Mouse (Mus musculus): ENCODE results near the gene Pcnp. TPM values are rescaled to one million over a fixed set of nuclear protein-coding genes. Genes with fewer than 3 reads are reported as not detected.

The Pcnp gene
- polyA plus RNA-seq, 1 experiment from 2014 or later: 64.2 TPM

- H3K36me3 ChIP-seq (replicated peaks; ENCODE audit: insufficient read depth, low read length): peaks cover 38% of the 10 kb centered on the region
- ATAC-seq (no peak), DNase-seq (no peak)
- H3K4me3 ChIP-seq (ENCODE audit: low read depth, low read length): no peak overlapping the region
- H3K27ac ChIP-seq (ENCODE audit: low read depth): no peak overlapping the region
- H3K4me2 ChIP-seq (ENCODE audit: low read depth, low read length): no peak overlapping the region
- H3K27me3 ChIP-seq (ENCODE audit: insufficient read depth, low read length): no peaks in the 10 kb centered on the region
- no peaks in the 10 kb centered on the region for H3K9me3 ChIP-seq (ENCODE audit: low read length)
- TF ChIP-seq EP300 (IDR thresholded peaks at IDR 0.05; ENCODE audit: low read depth): no peak
- 0 out of 2 replicates have a peak, but pooled peaks have one; percentile 6 for TF ChIP-seq CTCF (IDR thresholded peaks at IDR 0.05; ENCODE audit: low read depth)
- peaks cover 24% of the 10 kb centered on the region for H3K4me1 ChIP-seq (ENCODE audit: insufficient read depth)
- 72% methylated on average over 6 of the region's 6 CpGs for WGBS (ENCODE audit: insufficient replicate concordance)
- no peak overlapping the region for H3K9ac ChIP-seq (replicated peaks)
These were observed 57.6 kb downstream of the Pcnp start for GRCm38 (mm10) chr16:55971735-55972615.

GRCm38 (mm10) chr16:55970416-55970815 lies 59.1 kb downstream of the Pcnp start:
- H3K4me3 ChIP-seq (ENCODE audit: low read depth, low read length): no peak overlapping the region
- 86% methylated on average over 5 of the region's 5 CpGs for WGBS (ENCODE audit: insufficient replicate concordance)
- H3K36me3 ChIP-seq (replicated peaks; ENCODE audit: insufficient read depth, low read length): peaks cover 38% of the 10 kb centered on the region
- DNase-seq: no peak
- no peak overlapping the region for H3K9ac ChIP-seq (replicated peaks)
- H3K4me1 ChIP-seq (ENCODE audit: insufficient read depth): peaks cover 15% of the 10 kb centered on the region
- H3K9me3 ChIP-seq (ENCODE audit: low read length): no peaks in the 10 kb centered on the region
- no peak overlapping the region for H3K27ac ChIP-seq (ENCODE audit: low read depth)
- ATAC-seq: no peak
- H3K27me3 ChIP-seq (ENCODE audit: insufficient read depth, low read length): no peaks in the 10 kb centered on the region
- no peak for TF ChIP-seq CTCF (IDR thresholded peaks at IDR 0.05; ENCODE audit: low read depth)
- TF ChIP-seq EP300 (IDR thresholded peaks at IDR 0.05; ENCODE audit: low read depth): no peak
- H3K4me2 ChIP-seq (ENCODE audit: low read depth, low read length): no peak overlapping the region

- no peak overlapping the region for H3K4me2 ChIP-seq (ENCODE audit: low read depth, low read length)
- H3K4me3 ChIP-seq (ENCODE audit: low read depth, low read length): no peak overlapping the region
- H3K4me1 ChIP-seq (ENCODE audit: insufficient read depth): peaks cover 11% of the 10 kb centered on the region
- no peak for ATAC-seq
- H3K9me3 ChIP-seq (ENCODE audit: low read length): no peaks in the 10 kb centered on the region
- 81% methylated on average over 3 of the region's 3 CpGs for WGBS (ENCODE audit: insufficient replicate concordance)
- H3K36me3 ChIP-seq (replicated peaks; ENCODE audit: insufficient read depth, low read length): peaks cover 38% of the 10 kb centered on the region
- H3K27ac ChIP-seq (ENCODE audit: low read depth): no peak overlapping the region
- no peak overlapping the region for H3K9ac ChIP-seq (replicated peaks)
- DNase-seq: peak; percentile 57
- no peaks in the 10 kb centered on the region for H3K27me3 ChIP-seq (ENCODE audit: insufficient read depth, low read length)
- TF ChIP-seq CTCF (IDR thresholded peaks at IDR 0.05; ENCODE audit: low read depth) (peak; percentile 71), EP300 (IDR thresholded peaks at IDR 0.05; ENCODE audit: low read depth) (no peak)
These were observed 60.4 kb downstream of the Pcnp start for GRCm38 (mm10) chr16:55969147-55969546.

GRCm38 (mm10) chr16:55967221-55967620 lies 62.3 kb downstream of the Pcnp start:
- WGBS (ENCODE audit: insufficient replicate concordance): 15% methylated on average over 1 of the region's 1 CpGs
- Histone ChIP-seq H3K27me3 (ENCODE audit: insufficient read depth, low read length) (no peaks in the 10 kb centered on the region), H3K4me3 (ENCODE audit: low read depth, low read length) (peak overlapping the region; percentile 62), H3K4me2 (ENCODE audit: low read depth, low read length) (peak overlapping the region; percentile 84), H3K4me1 (ENCODE audit: insufficient read depth) (peaks cover 4% of the 10 kb centered on the region), H3K9me3 (ENCODE audit: low read length) (no peaks in the 10 kb centered on the region), H3K27ac (ENCODE audit: low read depth) (peak overlapping the region; percentile 79), H3K9ac (replicated peaks) (peak overlapping the region; percentile 69), H3K36me3 (replicated peaks; ENCODE audit: insufficient read depth, low read length) (peaks cover 36% of the 10 kb centered on the region)
- DNase-seq (no peak), ATAC-seq (no peak)
- TF ChIP-seq CTCF (IDR thresholded peaks at IDR 0.05; ENCODE audit: low read depth) (no peak), EP300 (IDR thresholded peaks at IDR 0.05; ENCODE audit: low read depth) (no peak)

GRCm38 (mm10) chr16:55966212-55966871 lies 63.2 kb downstream of the Pcnp start, which contains the start of gene Rpl24:
TSS of gene Rpl24 (plus strand) at chr16:55966275.
- H3K4me2 ChIP-seq (ENCODE audit: low read depth, low read length): peak within 1 kb of the TSS; percentile 84
- peak within 1 kb of the TSS; percentile 69 for H3K9ac ChIP-seq (replicated peaks)
- peaks cover 4% of the 10 kb centered on the region for H3K4me1 ChIP-seq (ENCODE audit: insufficient read depth)
- peaks cover 27% of the 10 kb centered on the region for H3K36me3 ChIP-seq (replicated peaks; ENCODE audit: insufficient read depth, low read length)
- H3K27me3 ChIP-seq (ENCODE audit: insufficient read depth, low read length): no peaks in the 10 kb centered on the region
- peak within 1 kb of the TSS; percentile 62 for H3K4me3 ChIP-seq (ENCODE audit: low read depth, low read length)
- under 1% methylated on average over 42 of the region's 42 CpGs for WGBS (ENCODE audit: insufficient replicate concordance)
- H3K9me3 ChIP-seq (ENCODE audit: low read length): no peaks in the 10 kb centered on the region
- TF ChIP-seq CTCF (IDR thresholded peaks at IDR 0.05; ENCODE audit: low read depth): no peak
- TF ChIP-seq EP300 (IDR thresholded peaks at IDR 0.05; ENCODE audit: low read depth): no peak; the same call in 1 of the 2 replicates
- ATAC-seq (peak; percentile 95), DNase-seq (peak; percentile 93)
- H3K27ac ChIP-seq (ENCODE audit: low read depth): peak within 1 kb of the TSS; percentile 79

All from liver, postnatal 0 days (tissue).